Mouse (Mus musculus): Measurements from ENCODE around the gene Vma21. TPM values are rescaled to one million over a fixed set of nuclear protein-coding genes. Genes with fewer than 3 reads are reported as not detected.

Gene Vma21
- polyA plus RNA-seq (2021; fragmentation: Nextera tagmentation) = 38.9 and 47.7 TPM in 2 replicates
- long read RNA-seq, experiment 1, full-length matches to known transcripts = 100 of 112 reads
- long read RNA-seq, experiment 1, partial matches to known transcripts = 9 of 112 reads
- long read RNA-seq, experiment 1, other reads (novel, unspliced or antisense) = 3 of 112 reads
- long read RNA-seq, experiment 2, full-length matches to known transcripts = 262 of 270 reads
- long read RNA-seq, experiment 2, partial matches to known transcripts = 3 of 270 reads
- long read RNA-seq, experiment 2, other reads (novel, unspliced or antisense) = 5 of 270 reads

GRCm38 (mm10) chrX:71815631-71816345 lies at the start of gene Vma21:
Gene Vma21, plus strand, starts transcription at chrX:71815924.

Other genes starting within 250 kb of the Vma21 start
- 1.0 and 1.1 TPM in 2 replicates for gene Gpr50, start 152.3 kb upstream of the Vma21 start, polyA plus RNA-seq (2021; fragmentation: Nextera tagmentation)
- gene Gm1141, start 105.1 kb downstream of the Vma21 start, polyA plus RNA-seq (2021; fragmentation: Nextera tagmentation) = not detected in 2 replicates
- 4.9 and 5.5 TPM in 2 replicates for gene Prrg3, start 146.7 kb downstream of the Vma21 start, polyA plus RNA-seq (2021; fragmentation: Nextera tagmentation)
- gene Fate1, start 157.1 kb downstream of the Vma21 start, polyA plus RNA-seq (2021; fragmentation: Nextera tagmentation) = not detected in 2 replicates
- gene Cnga2, start 175.9 kb downstream of the Vma21 start, polyA plus RNA-seq (2021; fragmentation: Nextera tagmentation) = not detected in 2 replicates

All from layer of hippocampus, adult 6 months (tissue).